Mouse (Mus musculus) small intestine, adult 2 months (tissue): ENCODE results near the gene Mgat3.

Source experiments
- CTCF ChIP-seq: fragments of 200-500 bp; IDR thresholded peaks from 2 replicates; pipeline ENCODE4 v1.5.1; 2012; ENCODE audit warnings: low read depth, mild to moderate bottlenecking, control low read depth, inconsistent platforms, low read length, moderate library complexity, mixed read lengths; ENCODE audit not compliant: insufficient replicate concordance, insufficient read length; ENCODE audit errors: extremely low read depth
- POLR2A ChIP-seq: fragments of 200-500 bp; IDR thresholded peaks from 2 replicates; pipeline ENCODE4 v1.6.1; 2012; ENCODE audit warnings: low read depth, mild to moderate bottlenecking, control low read depth, inconsistent platforms, low read length, moderate library complexity

GRCm38 (mm10) chr15:80232331-80232730 is 58.8 kb downstream of the Mgat3 start:
- TF ChIP-seq CTCF = no peak
- TF ChIP-seq POLR2A = no peak
